Mouse (Mus musculus): ENCODE results near the gene Dusp28.

GRCm38 (mm10) chr1:92935054-92935962 lies 28.5 kb downstream of the Dusp28 start:
- TF ChIP-seq CTCF (IDR thresholded peaks at IDR 0.05; ENCODE audit: extremely low read depth, insufficient read length, insufficient replicate concordance, low read depth, low read length) (no peak), POLR2A (IDR thresholded peaks at IDR 0.05; ENCODE audit: low read depth, low read length) (no peak)

Data from small intestine, adult 2 months (tissue).